Mouse (Mus musculus): Measurements from ENCODE around the gene Apba2. TPM values are rescaled to one million over a fixed set of nuclear protein-coding genes. Genes with fewer than 3 reads are reported as not detected.

The Apba2 gene
- polyA plus RNA-seq, 1 experiment from 2014 or later = 8.2 TPM

DNA sequence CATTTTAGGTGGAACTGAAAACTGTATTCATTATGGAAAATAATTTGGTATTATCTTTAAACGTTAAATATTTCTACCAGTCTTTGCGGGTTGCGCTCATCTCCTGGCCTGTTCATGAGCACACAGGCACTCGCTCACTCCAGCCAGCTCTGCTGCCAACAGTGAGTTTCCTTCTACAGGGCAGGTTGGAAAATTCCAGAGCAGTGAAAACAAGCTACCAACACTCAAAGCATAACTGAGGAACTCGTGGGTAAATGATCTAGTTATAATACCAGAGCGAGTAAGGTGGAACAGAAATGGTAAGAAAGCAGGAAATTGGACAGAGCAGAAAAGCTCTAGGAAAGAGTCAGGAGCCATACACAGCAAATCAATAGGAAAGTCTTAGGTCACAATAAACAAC, 294.0 kb downstream of the Apba2 start:
- Histone ChIP-seq H3K27ac (no peak overlapping the region), H3K9ac (no peak overlapping the region), H3K9me3 (no peaks in the 10 kb centered on the region), H3K4me3 (no peak overlapping the region), H3K4me1 (no peaks in the 10 kb centered on the region), H3K4me2 (no peak overlapping the region), H3K27me3 (no peaks in the 10 kb centered on the region), H3K36me3 (no peaks in the 10 kb centered on the region)
- WGBS = 71% methylated on average over 6 of the region's 6 CpGs
- ATAC-seq (ENCODE audit: insufficient number of reproducible peaks, low FRiP score, low TSS enrichment, low read depth) = no peak

Other genes starting within 250 kb of the Apba2 start
- 15.1 and 15.5 TPM in 2 replicates for gene Mtmr10, start 214.1 kb upstream of the Apba2 start, polyA plus RNA-seq (2015; fragmentation: Nextera tagmentation; extraction: Ambion mirVana)
- gene Fan1, start 127.6 kb upstream of the Apba2 start, polyA plus RNA-seq (2015; fragmentation: Nextera tagmentation; extraction: Ambion mirVana) = 6.3 and 8.0 TPM in 2 replicates
- gene Mphosph10, start 109.4 kb upstream of the Apba2 start, polyA plus RNA-seq (2015; fragmentation: Nextera tagmentation; extraction: Ambion mirVana) = 40.6 and 43.2 TPM in 2 replicates
- gene Mcee, start 109.1 kb upstream of the Apba2 start, polyA plus RNA-seq (2015; fragmentation: Nextera tagmentation; extraction: Ambion mirVana) = 64.9 and 65.5 TPM in 2 replicates